Mouse (Mus musculus) large intestine, adult 2 months (tissue): Measurements from ENCODE around the gene Rreb1. TPM values are rescaled to one million over a fixed set of nuclear protein-coding genes. Genes with fewer than 3 reads are reported as not detected.

Experiments
- DNase-seq: peaks from one replicate; pipeline ENCODE4 v3.0.0-alpha.2; 2012; ENCODE audit warnings: low read depth, low spot score
- WGBS: fragments of 180-500 bp; shearing (Covaris S2); methylation state at CpG from one replicate; pipeline ENCODE4 v1.1.7; 2018; 5-methylcytosine and 5-hydroxymethylcytosine counted together
- polyA plus RNA-seq: library from polyadenylated mRNA; depleted of rRNA; stranded (reverse); fragments of >200 nt; gene quantifications from 2 replicates; pipeline ENCODE4 v1.2.3, GENCODE M21; 2012

Rreb1 gene
- polyA plus RNA-seq, 1 experiment, result 10.4 TPM

DNA sequence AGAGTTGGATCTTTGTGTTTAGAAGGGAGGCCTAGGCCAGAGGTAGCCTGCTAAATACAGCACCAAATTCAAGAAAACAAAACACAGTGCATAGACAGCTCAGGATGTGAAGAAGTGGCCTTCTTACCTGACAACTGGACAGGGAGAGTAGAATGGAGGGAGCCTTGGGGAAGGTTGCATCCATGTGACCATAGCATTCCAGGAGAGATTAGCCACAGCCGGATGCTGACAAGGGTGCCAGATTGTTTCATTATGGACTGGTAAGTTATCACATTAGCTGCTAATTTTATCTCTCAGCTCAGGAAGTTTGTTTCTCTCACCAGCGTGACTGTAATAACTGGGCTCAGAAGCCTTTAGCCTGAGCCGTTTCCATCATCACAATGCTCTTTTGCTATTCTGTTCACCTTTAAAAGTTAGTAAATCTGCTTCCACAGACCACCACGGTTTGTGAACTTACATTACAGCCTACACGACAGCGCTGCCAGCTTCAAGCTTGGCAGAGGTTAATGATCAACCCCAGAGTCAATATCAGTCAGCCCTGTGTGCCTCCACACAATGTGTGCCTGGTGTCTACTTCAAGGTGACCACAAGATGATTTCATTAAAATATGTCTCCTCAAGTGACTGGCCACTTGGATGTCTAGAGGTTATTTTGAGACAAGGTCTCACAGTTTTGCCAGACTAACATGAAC is 117.5 kb downstream of the Rreb1 start:
- DNase-seq, result no peak
- WGBS, result 27% methylated on average over 6 of the region's 6 CpGs

DNA sequence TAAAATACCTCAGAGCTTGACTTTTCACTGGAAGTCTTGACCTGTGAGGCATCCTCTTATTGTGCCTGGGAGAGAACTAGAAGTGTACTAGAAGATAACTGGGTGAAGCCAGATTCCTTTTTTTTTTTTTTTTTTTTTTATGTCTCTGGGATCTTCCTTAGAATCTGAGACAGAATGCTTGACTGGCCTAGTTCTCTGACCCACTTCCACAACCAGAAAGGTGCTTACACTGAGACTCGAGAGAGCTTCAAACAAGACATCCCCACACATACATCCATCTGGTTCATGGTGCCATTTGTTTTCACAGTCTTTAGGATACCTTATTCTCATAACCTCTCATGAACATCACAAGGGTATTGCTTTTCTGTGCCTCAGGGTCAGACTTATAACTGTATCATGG is 118.2 kb downstream of the Rreb1 start:
- WGBS, result 85% methylated on average over 1 of the region's 1 CpGs
- no peak for DNase-seq

DNA sequence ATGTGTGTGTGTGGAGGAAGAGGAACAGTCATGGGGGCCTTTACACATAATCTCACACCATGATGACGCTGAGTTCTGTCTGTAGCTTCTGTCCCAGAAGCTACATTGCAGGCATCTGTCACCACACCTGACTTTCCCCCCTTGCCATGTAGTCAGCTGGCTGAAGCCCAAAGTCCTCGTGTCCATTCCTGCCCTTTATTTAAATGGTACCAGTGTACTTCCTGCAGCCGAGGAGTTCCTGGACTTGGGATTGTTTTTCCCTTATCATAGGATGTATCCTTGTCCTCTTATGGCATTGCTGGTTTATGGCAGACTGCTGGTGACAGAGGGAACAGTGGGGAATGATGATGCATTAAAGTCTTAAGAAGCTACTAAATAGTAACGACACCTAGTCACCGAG is 120.6 kb downstream of the Rreb1 start:
- no peak for DNase-seq
- WGBS, result 36% methylated on average over 5 of the region's 5 CpGs

DNA sequence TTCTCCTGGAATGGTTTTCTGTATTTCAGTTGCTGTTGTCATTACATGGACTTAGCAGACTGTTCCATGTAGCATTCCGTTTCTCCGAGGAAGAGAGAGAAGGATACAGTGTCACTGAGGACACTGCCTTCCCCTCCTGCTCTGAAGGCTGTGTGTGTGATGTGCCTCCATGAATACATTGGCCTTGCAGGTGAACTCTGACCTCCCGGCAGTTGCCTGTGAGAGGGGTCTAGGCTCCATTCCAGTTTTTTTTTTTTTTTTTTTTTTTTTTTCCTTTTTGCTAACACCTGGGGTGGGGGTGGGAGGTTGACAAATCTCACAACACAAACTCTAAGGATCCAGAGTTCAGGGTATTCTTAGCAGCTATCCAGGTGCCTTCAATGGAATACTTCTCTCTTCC is 124.8 kb downstream of the Rreb1 start:
- DNase-seq, result no peak

DNA sequence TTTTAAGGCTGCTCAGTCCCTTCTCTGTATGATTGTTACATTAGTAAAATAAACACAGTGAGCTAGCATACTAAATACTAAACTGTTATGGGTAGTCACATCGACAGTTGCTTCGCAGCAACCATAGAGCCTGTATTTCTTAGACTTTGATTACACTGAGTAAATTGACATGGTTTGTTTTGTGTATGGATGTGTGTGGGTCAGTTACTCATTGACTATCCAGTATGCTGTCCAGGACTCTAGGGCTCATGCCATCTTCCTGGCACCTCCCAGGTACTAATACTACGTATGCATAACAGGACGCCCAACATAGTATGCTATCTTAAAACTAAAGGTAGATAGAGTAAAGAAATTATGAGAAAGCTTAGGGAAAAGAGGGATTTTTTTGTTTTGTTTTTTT is 125.3 kb downstream of the Rreb1 start:
- WGBS, result 39% methylated on average over 4 of the region's 4 CpGs
- no peak for DNase-seq

More for the DNA sequence above, 124.8 kb downstream of the Rreb1 start:
- 55% methylated on average over 3 of the region's 3 CpGs for WGBS

DNA sequence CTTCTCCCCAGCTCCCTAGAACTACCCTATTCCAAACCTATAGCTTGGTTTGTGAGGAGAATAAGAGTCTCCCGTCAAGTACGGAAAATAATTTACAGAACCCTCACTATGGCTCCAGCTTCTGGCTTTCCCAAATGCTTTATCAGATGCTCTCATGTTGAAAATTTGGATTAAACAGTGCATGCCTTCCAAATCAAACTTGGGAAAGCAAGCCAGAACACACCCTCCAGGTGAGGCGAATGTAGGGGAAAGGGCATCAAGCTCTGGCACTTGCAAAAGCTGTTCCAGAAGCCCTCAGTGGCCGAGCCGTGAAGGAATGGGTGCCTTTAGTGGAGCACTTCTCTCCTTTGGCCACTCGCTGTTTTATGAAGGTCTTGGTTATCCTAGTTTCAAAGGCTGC is 126.2 kb downstream of the Rreb1 start:
- 35% methylated on average over 6 of the region's 6 CpGs for WGBS
- no peak for DNase-seq

DNA sequence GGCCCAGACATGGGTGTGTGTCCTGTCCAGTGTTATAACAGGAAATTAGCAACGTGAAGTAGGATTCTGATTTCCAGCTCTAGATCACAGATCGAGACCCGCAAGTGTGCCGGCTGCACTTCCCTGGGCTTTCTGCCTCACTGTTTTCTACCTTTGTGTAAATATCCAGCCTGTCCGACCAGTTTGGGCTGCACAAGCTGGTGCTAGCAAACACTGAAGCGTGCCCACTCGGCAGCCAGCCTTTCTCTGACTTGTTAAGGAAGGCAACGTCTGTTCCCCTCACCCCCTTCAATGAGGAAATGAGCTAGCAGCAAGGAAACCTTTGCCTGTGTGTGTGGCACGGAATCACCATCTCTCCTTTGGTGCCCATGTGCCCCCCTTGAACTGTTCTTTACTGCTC is 129.9 kb downstream of the Rreb1 start:
- no peak for DNase-seq
- WGBS, result 28% methylated on average over 9 of the region's 9 CpGs

DNA sequence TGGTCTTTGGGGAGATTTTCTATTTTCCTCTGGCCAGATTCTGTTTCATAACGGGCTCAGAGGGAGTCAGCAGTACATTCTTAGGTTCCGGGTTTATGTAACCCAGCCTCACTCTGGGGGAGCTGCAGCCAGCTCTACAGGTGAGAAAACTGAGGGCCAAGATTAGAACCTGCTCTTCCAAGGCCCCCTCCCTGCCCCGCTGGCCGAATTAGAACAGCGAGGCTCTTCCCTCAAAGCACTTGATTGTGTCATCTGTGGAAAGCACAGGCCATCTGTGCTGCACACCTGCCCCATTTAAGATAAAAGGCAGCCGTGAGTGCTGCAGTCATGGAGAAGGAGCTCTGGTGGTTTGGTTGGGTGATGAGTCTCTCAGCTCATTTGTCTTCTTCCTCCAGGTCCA is 130.3 kb downstream of the Rreb1 start:
- DNase-seq, result no peak
- 47% methylated on average over 6 of the region's 6 CpGs for WGBS

DNA sequence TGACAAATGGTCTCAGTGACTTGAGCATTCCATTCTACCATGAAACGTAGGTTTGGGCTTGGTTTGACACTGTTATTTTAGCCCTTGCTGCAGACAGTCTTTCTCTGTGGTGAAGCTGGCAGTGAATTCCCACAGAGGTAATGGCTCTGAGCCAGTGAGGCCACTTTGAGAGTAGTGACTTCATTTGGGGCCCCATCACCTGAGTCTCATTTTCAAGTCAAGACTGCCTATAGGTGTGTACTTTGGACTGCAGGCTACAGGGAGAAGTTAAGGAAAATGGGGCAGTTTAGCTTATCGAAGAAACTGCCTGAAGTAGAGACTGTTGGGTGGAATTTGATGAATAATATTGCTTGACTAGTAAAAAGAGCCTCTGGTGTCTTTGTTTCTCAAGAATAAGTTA is 131.0 kb downstream of the Rreb1 start:
- WGBS, result 33% methylated on average over 2 of the region's 2 CpGs
- no peak for DNase-seq

DNA sequence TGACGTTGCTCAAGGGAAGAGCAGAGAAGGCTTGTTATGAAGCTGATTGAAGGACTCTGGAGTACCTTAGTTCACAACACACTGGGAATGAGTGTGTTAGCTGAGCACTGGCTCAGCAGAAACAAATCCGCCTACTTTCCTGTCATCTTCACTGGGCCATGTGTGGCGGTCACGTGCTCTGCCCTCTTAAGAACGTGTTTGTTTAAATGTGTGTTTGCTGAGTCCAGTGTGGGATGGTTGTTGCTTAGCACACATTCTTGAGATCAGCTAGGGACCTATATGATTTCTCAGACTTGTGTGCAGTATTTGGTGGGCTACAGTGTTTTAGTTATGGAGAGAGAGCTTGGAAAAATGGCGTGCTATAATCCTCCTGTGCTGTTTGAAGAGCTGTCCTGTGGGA is 133.8 kb downstream of the Rreb1 start:
- no peak for DNase-seq

DNA sequence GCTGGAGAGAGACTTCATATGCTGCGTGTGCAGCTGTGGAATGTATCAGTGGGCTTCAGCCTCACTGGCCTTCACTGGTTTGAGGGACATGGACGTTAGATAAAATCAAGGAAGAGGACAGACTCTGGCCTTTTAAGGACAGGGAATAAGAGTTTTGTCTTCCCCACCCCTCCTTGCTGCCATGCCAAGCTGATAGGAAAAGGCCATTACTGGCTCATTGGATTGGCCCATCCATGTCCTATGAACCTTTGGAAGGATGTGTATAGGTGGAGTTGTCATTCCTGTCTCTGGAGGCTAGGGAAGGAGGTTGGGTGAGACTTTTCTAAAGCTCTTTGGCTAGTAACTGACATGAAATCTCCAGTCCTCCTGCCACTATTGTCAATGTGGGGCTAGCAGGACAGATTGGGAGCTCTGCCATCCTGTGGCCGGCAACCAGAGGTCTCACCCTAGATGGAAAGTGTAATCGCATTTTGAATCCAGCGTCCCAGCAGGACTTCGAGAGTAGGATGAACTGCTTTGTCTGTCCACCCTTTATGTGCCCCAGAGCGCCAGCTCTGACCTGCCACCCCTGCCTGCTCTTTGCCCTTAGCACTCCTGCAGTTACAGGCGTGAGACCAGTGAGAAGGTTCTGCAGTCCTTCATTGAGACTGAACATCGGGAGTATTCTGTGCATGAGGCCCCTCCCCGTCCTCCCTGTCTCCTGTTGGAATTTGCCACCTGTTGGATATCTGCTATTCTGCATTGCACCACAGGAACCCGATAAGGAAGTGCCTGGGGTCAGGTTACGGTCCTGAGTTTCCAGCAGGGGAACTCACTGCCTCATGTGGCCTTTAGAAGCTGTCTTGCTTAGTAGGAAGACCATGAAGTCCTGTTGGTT is 134.6 kb downstream of the Rreb1 start:
- DNase-seq, result no peak
- 45% methylated on average over 12 of the region's 12 CpGs for WGBS

More for the DNA sequence above, 133.8 kb downstream of the Rreb1 start:
- WGBS, result 60% methylated on average over 6 of the region's 6 CpGs

DNA sequence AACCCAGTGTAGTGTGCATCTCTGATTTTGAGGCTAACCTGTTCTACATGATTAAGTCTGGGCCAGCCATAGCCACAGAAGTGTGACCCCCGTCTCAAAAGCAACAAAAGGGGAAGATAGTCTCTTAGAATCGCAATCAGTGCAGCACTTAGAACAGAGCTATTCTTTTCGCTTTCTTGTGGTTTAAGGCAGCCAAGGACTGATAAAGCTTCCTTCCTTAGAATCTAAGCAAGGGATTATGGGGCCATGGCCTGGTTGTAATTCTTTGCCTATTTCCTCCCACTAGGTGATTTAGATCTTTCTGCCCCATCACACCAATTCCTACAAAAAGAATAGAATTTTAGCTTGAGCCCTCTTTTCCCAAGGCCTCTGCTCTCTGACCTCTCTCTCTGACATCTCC is 135.8 kb downstream of the Rreb1 start:
- WGBS, result 89% methylated on average over 3 of the region's 3 CpGs
- DNase-seq, result no peak

DNA sequence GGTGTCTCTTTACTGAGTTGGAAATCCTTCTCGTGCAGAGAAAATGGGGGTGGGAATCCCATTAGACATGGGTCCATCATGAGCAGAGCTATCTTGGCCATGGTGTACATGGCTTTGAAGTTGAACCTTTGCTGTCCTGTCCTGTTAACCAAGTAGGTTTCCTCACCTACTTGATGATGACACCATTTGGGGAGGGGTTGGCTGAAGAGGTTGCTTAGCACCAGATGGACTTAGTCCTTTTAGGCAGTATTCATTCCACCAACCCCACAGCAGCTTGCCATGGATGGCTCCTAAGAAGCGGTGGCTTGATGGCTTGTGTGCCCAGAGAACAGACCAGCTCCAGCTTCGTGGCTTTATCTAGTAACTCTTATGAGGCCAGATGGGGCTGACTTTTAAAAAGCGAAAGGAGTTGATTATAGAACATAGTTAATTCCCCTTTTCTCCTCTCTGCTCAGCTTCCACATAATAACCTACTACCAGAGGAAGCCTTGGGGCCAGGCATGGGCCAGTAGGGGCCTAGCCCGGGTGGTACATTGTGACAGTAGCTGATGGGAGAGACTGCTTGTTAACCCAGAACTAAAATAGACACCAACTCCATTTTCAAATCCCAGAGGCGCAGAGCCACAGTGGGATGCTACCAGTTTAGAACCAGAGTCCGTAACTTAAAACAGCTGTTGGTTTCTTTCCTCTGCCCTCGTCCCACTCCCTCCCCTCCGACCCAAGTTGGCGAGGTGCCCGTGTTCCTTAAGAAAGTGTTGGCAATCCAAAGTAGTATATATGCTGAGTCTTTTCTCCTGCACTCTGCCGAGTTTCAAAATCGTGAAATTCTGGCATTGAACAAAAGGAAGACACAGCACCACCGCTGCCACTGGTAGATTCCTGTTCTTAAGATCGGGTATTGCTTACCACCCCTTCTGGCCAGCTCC is 140.4 kb downstream of the Rreb1 start:
- WGBS, result 80% methylated on average over 15 of the region's 15 CpGs
- no peak for DNase-seq

DNA sequence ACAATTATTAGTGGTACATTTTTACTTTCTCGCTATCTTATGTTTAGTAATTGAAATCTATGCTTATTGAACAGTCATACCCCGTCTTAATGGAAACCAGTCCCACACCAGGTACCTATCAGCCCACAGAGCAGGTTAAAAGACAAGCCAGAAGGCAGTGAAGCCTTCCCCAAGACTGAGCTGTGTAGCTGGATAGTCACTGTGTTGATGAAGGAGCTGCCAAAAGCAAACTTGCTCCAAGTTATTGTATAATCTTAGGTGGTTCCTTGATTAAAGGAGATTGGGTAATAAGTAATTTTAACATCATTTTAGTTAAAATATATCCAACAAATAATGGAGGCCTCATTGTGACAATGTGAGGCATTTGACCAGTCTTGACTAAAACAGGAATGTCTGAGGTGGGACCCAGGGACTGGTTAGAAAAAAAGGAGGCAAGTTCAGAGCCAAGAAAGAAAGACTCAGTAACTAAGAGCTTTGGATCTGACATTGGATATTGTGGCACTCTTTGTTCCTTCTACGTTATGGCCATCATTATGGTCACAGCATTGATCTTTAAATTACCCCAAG is 141.6 kb downstream of the Rreb1 start:
- DNase-seq, result no peak
- WGBS, result 85% methylated on average over 3 of the region's 3 CpGs

DNA sequence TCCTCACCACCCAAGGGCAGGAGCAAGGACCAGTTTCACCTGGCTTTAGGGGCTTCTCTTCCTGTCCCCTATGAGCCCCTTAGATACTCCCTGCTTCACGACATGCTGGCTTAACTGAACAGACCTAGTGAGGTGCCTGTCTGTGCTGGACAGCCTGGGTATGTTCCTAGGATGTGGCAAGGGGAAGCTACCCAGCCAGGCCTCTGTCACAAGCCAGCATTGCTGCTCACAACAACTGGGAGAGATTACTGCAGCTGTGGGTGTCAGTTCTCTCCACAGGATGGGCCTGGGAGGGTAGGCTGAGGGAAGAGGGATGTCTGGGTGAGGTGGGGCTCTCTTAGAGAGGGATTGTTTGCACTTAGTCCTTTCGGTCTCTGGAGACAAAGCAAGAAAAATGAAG is 142.5 kb downstream of the Rreb1 start:
- no peak for DNase-seq
- 65% methylated on average over 2 of the region's 2 CpGs for WGBS

DNA sequence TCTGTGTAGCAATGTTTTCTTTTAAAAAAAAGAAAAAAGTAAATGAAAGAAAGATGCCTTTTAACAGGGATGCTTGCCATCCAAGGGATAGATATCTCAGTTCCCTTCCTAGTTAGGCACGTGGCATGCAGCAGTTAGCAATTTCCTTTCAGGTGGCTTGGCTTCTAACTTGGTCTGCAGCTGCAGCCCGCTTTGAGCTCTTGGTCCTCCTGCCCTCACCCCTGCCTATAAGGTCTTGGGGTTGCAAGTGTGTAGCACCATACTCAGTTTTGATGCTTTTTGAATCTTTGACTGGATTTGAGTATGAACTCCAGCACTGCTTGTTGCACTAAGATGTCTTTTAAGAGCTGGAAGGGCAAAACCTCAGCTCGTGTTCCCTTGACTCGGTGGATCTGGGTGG is 144.9 kb downstream of the Rreb1 start:
- DNase-seq, result no peak
- 85% methylated on average over 4 of the region's 4 CpGs for WGBS

DNA sequence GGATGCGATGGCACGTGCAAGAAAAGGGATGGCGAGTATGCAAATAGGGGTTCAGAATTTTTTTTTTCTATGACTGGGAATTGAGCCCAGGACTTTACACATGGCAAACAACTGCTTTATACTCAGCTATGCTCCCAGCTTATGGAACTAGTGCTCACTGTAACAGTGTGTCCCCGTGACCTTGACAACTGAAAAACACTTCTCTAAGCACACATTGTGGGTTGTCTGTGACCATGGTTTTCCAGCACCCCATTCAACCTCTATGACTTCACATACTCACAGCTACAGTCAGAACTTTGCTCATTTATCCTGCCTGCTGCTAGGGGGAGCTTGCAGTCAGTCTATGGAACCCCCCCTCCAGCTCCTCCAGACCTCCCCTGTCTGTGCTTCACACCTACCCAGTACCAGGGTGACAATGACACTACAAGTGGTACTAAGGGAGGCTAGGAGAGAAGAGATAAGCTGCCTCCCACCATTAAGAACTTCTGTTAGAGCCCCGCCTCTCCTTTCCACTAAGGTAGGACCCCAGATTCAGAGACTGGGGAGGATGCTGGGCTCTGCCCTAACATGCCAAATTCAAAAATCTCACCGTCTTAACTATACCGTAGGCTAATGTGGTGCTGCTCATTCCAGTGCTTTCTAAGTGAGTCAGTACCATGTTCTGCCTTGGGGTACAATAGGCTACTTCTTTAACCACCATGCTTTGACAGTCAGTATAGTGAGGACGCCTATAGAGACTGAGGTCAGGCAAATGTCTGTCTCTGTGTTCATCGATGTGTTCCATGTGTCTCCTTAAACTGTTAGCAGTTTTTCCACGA is 145.7 kb downstream of the Rreb1 start:
- DNase-seq, result no peak
- 84% methylated on average over 10 of the region's 10 CpGs for WGBS

DNA sequence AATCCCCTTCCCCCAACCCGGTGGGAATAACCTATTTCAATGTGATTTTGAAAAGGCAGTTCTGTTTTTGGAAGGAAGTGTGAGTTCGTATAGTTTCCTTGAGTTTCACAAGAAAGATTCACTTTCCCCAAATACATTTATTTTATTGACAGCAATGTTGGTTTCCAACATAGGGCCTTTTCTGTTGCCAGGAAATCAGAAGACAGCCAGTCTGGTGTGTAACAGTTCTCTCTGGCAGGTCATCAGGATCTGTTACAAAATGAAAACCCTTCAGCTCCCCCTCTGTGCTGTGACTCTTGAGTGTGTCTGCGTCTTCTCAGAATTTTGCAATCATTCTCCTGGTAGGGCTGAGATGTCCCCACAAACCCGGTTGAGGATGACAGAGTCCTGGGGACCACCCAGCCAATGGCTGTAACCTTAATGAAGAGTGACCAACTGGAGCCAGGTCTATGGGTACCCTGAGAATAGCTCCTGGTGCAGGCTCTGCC is 146.3 kb downstream of the Rreb1 start:
- 75% methylated on average over 4 of the region's 4 CpGs for WGBS
- DNase-seq, result no peak

DNA sequence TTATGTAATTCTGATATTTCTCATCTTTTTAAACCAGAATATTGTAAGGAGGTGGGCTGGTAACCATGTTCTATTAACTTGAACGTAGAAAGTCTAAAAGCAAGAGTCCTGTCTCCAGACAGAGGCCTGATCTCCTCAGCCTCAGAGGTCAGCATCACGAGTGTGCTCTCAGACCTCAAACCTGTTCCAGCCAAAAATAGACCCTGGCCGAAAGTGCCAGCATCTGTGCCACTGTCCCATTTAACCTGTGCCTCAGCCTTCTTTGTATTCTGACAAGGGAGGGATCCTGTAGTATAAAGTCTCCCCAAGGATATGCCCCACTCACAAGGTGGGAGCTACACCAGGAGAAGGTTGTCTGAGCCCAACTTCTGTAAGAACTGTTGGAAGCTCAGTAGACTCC is 148.2 kb downstream of the Rreb1 start:
- DNase-seq, result no peak
- WGBS, result 92% methylated on average over 3 of the region's 3 CpGs
